Mouse (Mus musculus): ENCODE measurements around the gene Jam2. TPM values are rescaled to one million over a fixed set of nuclear protein-coding genes. Genes with fewer than 3 reads are reported as not detected.

Gene Jam2
- 44.5 TPM for polyA plus RNA-seq (2012; fragmentation: generic; extraction: Trizol)
- long read RNA-seq, experiment 1, partial matches to known transcripts: 0 of 6 reads
- long read RNA-seq, experiment 1, other reads (novel, unspliced or antisense): 6 of 6 reads
- long read RNA-seq, experiment 2, partial matches to known transcripts: 0 of 20 reads
- long read RNA-seq, experiment 2, other reads (novel, unspliced or antisense): 16 of 20 reads

- peak within 1 kb of the TSS; percentile 74 for H3ac ChIP-seq (ENCODE audit: control insufficient read depth, insufficient read length, low read depth)
- peaks cover 11% of the 10 kb centered on the region for H3K36me3 ChIP-seq (ENCODE audit: control insufficient read depth, insufficient read depth)
- peaks cover 33% of the 10 kb centered on the region for H3K79me3 ChIP-seq (ENCODE audit: low read depth)
- peak within 1 kb of the TSS; percentile 71 for H3K4me3 ChIP-seq (ENCODE audit: insufficient read depth, poor library complexity, severe bottlenecking)
- peaks cover 48% of the 10 kb centered on the region for H3K79me2 ChIP-seq (ENCODE audit: control insufficient read depth, insufficient read depth)
- no peak for TF ChIP-seq MAX (IDR thresholded peaks at IDR 0.05)
- TF ChIP-seq USF1 (IDR thresholded peaks at IDR 0.05; ENCODE audit: low read depth): no peak
- no peak for TF ChIP-seq MYOD1 (IDR thresholded peaks at IDR 0.05; ENCODE audit: control insufficient read depth, insufficient read length, low read depth)
- no peak for TF ChIP-seq MYOG (IDR thresholded peaks at IDR 0.05; ENCODE audit: control insufficient read depth, extremely low read depth, insufficient read length)
- no peak for TF ChIP-seq FOSL1 (IDR thresholded peaks at IDR 0.05; ENCODE audit: insufficient read depth, low read length, poor library complexity, severe bottlenecking)
- no peak for TF ChIP-seq CEBPB (IDR thresholded peaks at IDR 0.05; ENCODE audit: low read depth)
- no peak for TF ChIP-seq CTCF (IDR thresholded peaks at IDR 0.05; ENCODE audit: control insufficient read depth, insufficient read depth, insufficient read length)
- no peaks in the 10 kb centered on the region for H3K27me3 ChIP-seq (ENCODE audit: control insufficient read depth, insufficient read depth, insufficient read length)
These were observed at the start of gene Jam2 for GRCm38 (mm10) chr16:84774003-84774703. Jam2 (plus strand) TSS chr16:84774123.

GRCm38 (mm10) chr16:84734806-84735165, 39.1 kb upstream of the Jam2 start:
- peaks cover 25% of the 10 kb centered on the region for H3K36me3 ChIP-seq (ENCODE audit: control insufficient read depth, insufficient read depth)
- peak overlapping the region; percentile 71 for H3K4me3 ChIP-seq (ENCODE audit: insufficient read depth, poor library complexity, severe bottlenecking)
- H3K79me3 ChIP-seq (ENCODE audit: low read depth): peaks cover 17% of the 10 kb centered on the region
- TF ChIP-seq MYOD1 (IDR thresholded peaks at IDR 0.05; ENCODE audit: control insufficient read depth, insufficient read length, low read depth) (no peak), USF1 (IDR thresholded peaks at IDR 0.05; ENCODE audit: low read depth) (no peak), FOSL1 (IDR thresholded peaks at IDR 0.05; ENCODE audit: insufficient read depth, low read length, poor library complexity, severe bottlenecking) (no peak), CTCF (IDR thresholded peaks at IDR 0.05; ENCODE audit: control insufficient read depth, insufficient read depth, insufficient read length) (no peak), MAX (IDR thresholded peaks at IDR 0.05) (no peak), CEBPB (IDR thresholded peaks at IDR 0.05; ENCODE audit: low read depth) (no peak), MYOG (IDR thresholded peaks at IDR 0.05; ENCODE audit: control insufficient read depth, extremely low read depth, insufficient read length) (no peak)
- H3K79me2 ChIP-seq (ENCODE audit: control insufficient read depth, insufficient read depth): peaks cover 23% of the 10 kb centered on the region
- no peaks in the 10 kb centered on the region for H3K27me3 ChIP-seq (ENCODE audit: control insufficient read depth, insufficient read depth, insufficient read length)
- H3ac ChIP-seq (ENCODE audit: control insufficient read depth, insufficient read length, low read depth): peak overlapping the region; percentile 74

- Histone ChIP-seq H3K36me3 (ENCODE audit: control insufficient read depth, insufficient read depth) (peaks cover 19% of the 10 kb centered on the region), H3K79me2 (ENCODE audit: control insufficient read depth, insufficient read depth) (peaks cover 23% of the 10 kb centered on the region), H3ac (ENCODE audit: control insufficient read depth, insufficient read length, low read depth) (peak within 1 kb of the TSS; percentile 74), H3K27me3 (ENCODE audit: control insufficient read depth, insufficient read depth, insufficient read length) (no peaks in the 10 kb centered on the region), H3K79me3 (ENCODE audit: low read depth) (peaks cover 17% of the 10 kb centered on the region), H3K4me3 (ENCODE audit: insufficient read depth, poor library complexity, severe bottlenecking) (peak within 1 kb of the TSS; percentile 71)
- no peak for TF ChIP-seq USF1 (IDR thresholded peaks at IDR 0.05; ENCODE audit: low read depth)
- TF ChIP-seq MYOD1 (IDR thresholded peaks at IDR 0.05; ENCODE audit: control insufficient read depth, insufficient read length, low read depth): no peak
- TF ChIP-seq FOSL1 (IDR thresholded peaks at IDR 0.05; ENCODE audit: insufficient read depth, low read length, poor library complexity, severe bottlenecking): no peak
- no peak for TF ChIP-seq MYOG (IDR thresholded peaks at IDR 0.05; ENCODE audit: control insufficient read depth, extremely low read depth, insufficient read length)
- no peak for TF ChIP-seq CEBPB (IDR thresholded peaks at IDR 0.05; ENCODE audit: low read depth)
- peak; percentile 79 for TF ChIP-seq MAX (IDR thresholded peaks at IDR 0.05)
- TF ChIP-seq CTCF (IDR thresholded peaks at IDR 0.05; ENCODE audit: control insufficient read depth, insufficient read depth, insufficient read length): peak; percentile 97
These were observed 38.5 kb upstream of the Jam2 start, which contains the start of gene Mrpl39 for GRCm38 (mm10) chr16:84735166-84736105. Mrpl39 (minus strand) TSS chr16:84735742.

- H3K79me2 ChIP-seq (ENCODE audit: control insufficient read depth, insufficient read depth): peaks cover 23% of the 10 kb centered on the region
- peaks cover 15% of the 10 kb centered on the region for H3K79me3 ChIP-seq (ENCODE audit: low read depth)
- H3K4me3 ChIP-seq (ENCODE audit: insufficient read depth, poor library complexity, severe bottlenecking): no peak overlapping the region
- no peak overlapping the region for H3ac ChIP-seq (ENCODE audit: control insufficient read depth, insufficient read length, low read depth)
- H3K36me3 ChIP-seq (ENCODE audit: control insufficient read depth, insufficient read depth): peaks cover under 1% of the 10 kb centered on the region
- no peaks in the 10 kb centered on the region for H3K27me3 ChIP-seq (ENCODE audit: control insufficient read depth, insufficient read depth, insufficient read length)
- TF ChIP-seq USF1 (IDR thresholded peaks at IDR 0.05; ENCODE audit: low read depth): no peak
- no peak for TF ChIP-seq MAX (IDR thresholded peaks at IDR 0.05)
- TF ChIP-seq CEBPB (IDR thresholded peaks at IDR 0.05; ENCODE audit: low read depth): no peak
- TF ChIP-seq MYOD1 (IDR thresholded peaks at IDR 0.05; ENCODE audit: control insufficient read depth, insufficient read length, low read depth): no peak
- no peak for TF ChIP-seq MYOG (IDR thresholded peaks at IDR 0.05; ENCODE audit: control insufficient read depth, extremely low read depth, insufficient read length)
- TF ChIP-seq FOSL1 (IDR thresholded peaks at IDR 0.05; ENCODE audit: insufficient read depth, low read length, poor library complexity, severe bottlenecking): no peak
- no peak for TF ChIP-seq CTCF (IDR thresholded peaks at IDR 0.05; ENCODE audit: control insufficient read depth, insufficient read depth, insufficient read length)
These were observed 36.6 kb upstream of the Jam2 start for GRCm38 (mm10) chr16:84737358-84737757.

Data from C2C12 (cell line).